Mouse (Mus musculus): Measurements from ENCODE around the gene AI481877. TPM values are rescaled to one million over a fixed set of nuclear protein-coding genes. Genes with fewer than 3 reads are reported as not detected.

Gene AI481877
- polyA plus RNA-seq, 1 experiment from 2014 or later = not detected

DNA sequence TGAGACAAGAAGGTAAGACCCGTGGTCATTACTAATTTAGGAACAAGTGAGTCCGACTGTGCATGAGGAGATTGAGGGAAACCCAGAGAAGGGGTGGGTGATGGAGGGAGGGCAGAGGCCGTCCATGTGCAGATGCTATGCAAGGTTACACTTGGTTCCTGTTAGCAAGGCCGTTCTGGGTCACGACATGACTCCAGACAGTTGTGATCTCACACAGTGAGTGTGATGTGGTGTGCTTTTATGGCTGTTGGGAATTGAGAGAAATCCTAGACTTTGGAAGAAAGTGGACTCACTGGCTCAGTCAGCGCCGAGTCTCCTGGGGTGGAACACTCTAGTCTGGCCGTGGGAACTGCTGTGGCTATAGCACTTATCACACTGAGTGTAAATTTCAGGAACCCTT is 132.6 kb downstream of the AI481877 start:
- no peak for DNase-seq (ENCODE audit: low spot score)
- peaks cover 36% of the 10 kb centered on the region for H3K4me1 ChIP-seq
- 62% methylated on average over 8 of the region's 8 CpGs for WGBS

GRCm38 (mm10) chr4:59003806-59004200 is 135.0 kb downstream of the AI481877 start:
- Histone ChIP-seq H3K4me3 (peak overlapping the region; percentile 85), H3K27ac (peak overlapping the region; percentile 92; the same call in 1 of the 2 replicates), H3K36me3 (no peaks in the 10 kb centered on the region), H3K9me3 (replicated peaks) (no peaks in the 10 kb centered on the region), H3K27me3 (ENCODE audit: low read depth, poor library complexity, severe bottlenecking) (no peaks in the 10 kb centered on the region), H3K4me1 (peaks cover 36% of the 10 kb centered on the region)
- no peak for DNase-seq (ENCODE audit: low spot score)
- 44% methylated on average over 7 of the region's 7 CpGs for WGBS

More for the DNA sequence above, 132.6 kb downstream of the AI481877 start:
- Histone ChIP-seq H3K4me3 (no peak overlapping the region), H3K36me3 (no peaks in the 10 kb centered on the region), H3K9me3 (replicated peaks) (no peaks in the 10 kb centered on the region), H3K27ac (no peak overlapping the region), H3K27me3 (ENCODE audit: low read depth, poor library complexity, severe bottlenecking) (no peaks in the 10 kb centered on the region)

GRCm38 (mm10) chr4:59002948-59003805 is 135.6 kb downstream of the AI481877 start, which contains the start of gene Gm20503:
Gene Gm20503 (plus strand): TSS chr4:59003210.
- peaks cover 36% of the 10 kb centered on the region for H3K4me1 ChIP-seq
- H3K27me3 ChIP-seq (ENCODE audit: low read depth, poor library complexity, severe bottlenecking) = no peaks in the 10 kb centered on the region
- H3K27ac ChIP-seq = peak within 1 kb of the TSS; percentile 92
- no peaks in the 10 kb centered on the region for H3K36me3 ChIP-seq
- DNase-seq (ENCODE audit: low spot score) = peak; percentile 94
- no peaks in the 10 kb centered on the region for H3K9me3 ChIP-seq (replicated peaks)
- peak within 1 kb of the TSS; percentile 85 for H3K4me3 ChIP-seq
- under 1% methylated on average over 89 of the region's 89 CpGs for WGBS

- 4% methylated on average over 2 of the region's 2 CpGs for WGBS
- no peaks in the 10 kb centered on the region for H3K36me3 ChIP-seq
- no peaks in the 10 kb centered on the region for H3K9me3 ChIP-seq (replicated peaks)
- no peak overlapping the region for H3K27ac ChIP-seq
- peaks cover 31% of the 10 kb centered on the region for H3K4me1 ChIP-seq
- H3K27me3 ChIP-seq (ENCODE audit: low read depth, poor library complexity, severe bottlenecking) = no peaks in the 10 kb centered on the region
- no peak overlapping the region for H3K4me3 ChIP-seq
- DNase-seq (ENCODE audit: low spot score) = peak; percentile 43
These were observed 138.2 kb downstream of the AI481877 start for GRCm38 (mm10) chr4:59000614-59001013.

DNA sequence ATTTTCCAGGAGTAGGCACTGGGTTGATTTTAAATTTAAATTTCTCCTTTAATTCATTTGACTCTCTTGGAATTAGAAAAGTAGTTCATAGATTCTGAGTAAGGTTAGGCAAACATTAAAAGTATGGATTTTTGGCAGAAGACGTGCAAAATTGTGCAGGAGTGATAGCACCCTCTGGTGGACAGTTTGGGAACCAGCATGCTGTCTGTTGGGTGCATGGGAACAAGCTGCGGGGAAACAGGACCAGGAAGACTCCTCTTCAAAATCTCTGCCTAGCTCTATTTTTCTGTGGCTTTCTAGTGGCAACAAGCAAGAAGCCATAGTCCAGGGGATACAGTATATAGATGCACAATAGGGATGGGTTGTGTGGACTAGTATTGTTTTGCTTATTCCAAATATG is 139.1 kb downstream of the AI481877 start:
- DNase-seq (ENCODE audit: low spot score) = peak; percentile 75
- H3K36me3 ChIP-seq = no peaks in the 10 kb centered on the region

GRCm38 (mm10) chr4:58998688-58999087 is 140.1 kb downstream of the AI481877 start:
- H3K4me3 ChIP-seq = no peak overlapping the region
- peaks cover 16% of the 10 kb centered on the region for H3K4me1 ChIP-seq
- no peak overlapping the region for H3K27ac ChIP-seq
- WGBS = 94% methylated on average over 1 of the region's 1 CpGs
- no peak for DNase-seq (ENCODE audit: low spot score)
- H3K9me3 ChIP-seq (replicated peaks) = no peaks in the 10 kb centered on the region
- no peaks in the 10 kb centered on the region for H3K36me3 ChIP-seq
- no peaks in the 10 kb centered on the region for H3K27me3 ChIP-seq (ENCODE audit: low read depth, poor library complexity, severe bottlenecking)

More for the DNA sequence above, 139.1 kb downstream of the AI481877 start:
- Histone ChIP-seq H3K4me1 (peaks cover 26% of the 10 kb centered on the region), H3K9me3 (replicated peaks) (no peaks in the 10 kb centered on the region), H3K27ac (no peak overlapping the region), H3K27me3 (ENCODE audit: low read depth, poor library complexity, severe bottlenecking) (no peaks in the 10 kb centered on the region), H3K4me3 (no peak overlapping the region)
- WGBS = 24% methylated on average over 2 of the region's 2 CpGs

DNA sequence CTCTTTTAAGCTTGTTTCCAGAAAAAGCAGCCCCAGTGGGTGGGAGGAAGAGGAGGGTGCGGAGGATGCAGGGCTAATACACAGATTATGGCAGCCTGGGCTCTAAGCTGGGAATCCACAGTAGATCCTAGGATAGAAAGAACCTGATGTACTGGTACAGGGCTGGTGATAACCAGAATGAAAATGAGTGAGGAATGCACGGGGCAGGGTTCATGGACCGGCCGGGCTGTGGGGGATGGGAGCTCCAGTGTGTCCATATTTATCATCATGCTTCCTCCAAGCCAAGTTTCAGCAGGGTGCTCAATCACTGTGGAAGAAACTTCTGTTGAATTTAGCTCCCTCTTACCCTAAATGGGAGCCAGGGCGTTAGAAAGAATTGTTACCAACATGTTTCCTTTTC is 141.7 kb downstream of the AI481877 start:
- no peak overlapping the region for H3K27ac ChIP-seq
- H3K36me3 ChIP-seq = no peaks in the 10 kb centered on the region
- DNase-seq (ENCODE audit: low spot score) = no peak
- H3K9me3 ChIP-seq (replicated peaks) = no peaks in the 10 kb centered on the region
- no peak overlapping the region for H3K4me3 ChIP-seq
- H3K4me1 ChIP-seq = peaks cover 8% of the 10 kb centered on the region
- H3K27me3 ChIP-seq (ENCODE audit: low read depth, poor library complexity, severe bottlenecking) = no peaks in the 10 kb centered on the region
- 77% methylated on average over 5 of the region's 5 CpGs for WGBS

GRCm38 (mm10) chr4:58995251-58995693 is 143.5 kb downstream of the AI481877 start:
- 79% methylated on average over 8 of the region's 8 CpGs for WGBS
- DNase-seq (ENCODE audit: low spot score) = no peak

DNA sequence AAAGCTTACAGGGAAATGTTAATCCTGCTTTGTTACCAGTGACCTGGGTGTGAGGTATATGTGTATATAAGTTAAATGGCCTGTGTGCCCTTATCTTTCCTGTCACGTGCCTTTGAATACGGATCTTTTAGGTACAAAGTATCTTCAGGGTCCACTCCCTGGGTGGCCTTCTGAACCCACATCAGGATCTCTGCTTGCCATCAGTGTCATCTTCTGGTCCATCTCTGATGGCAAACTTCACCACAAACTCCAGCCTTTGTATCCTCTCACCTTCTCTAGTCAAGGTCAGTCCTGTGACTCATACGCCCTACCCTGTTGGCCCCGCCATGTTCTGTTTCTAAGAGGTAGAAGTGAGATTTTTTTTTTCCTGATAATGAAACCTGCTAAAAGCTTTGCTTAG is 144.0 kb downstream of the AI481877 start, which contains the start of gene Dnajc25:
Gene Dnajc25, plus strand, starts transcription at position 301 of the 400 bp plus-strand sequence.
- Histone ChIP-seq H3K4me1 (peaks cover 8% of the 10 kb centered on the region), H3K36me3 (no peaks in the 10 kb centered on the region), H3K27me3 (ENCODE audit: low read depth, poor library complexity, severe bottlenecking) (no peaks in the 10 kb centered on the region), H3K27ac (no peak within 1 kb of the TSS), H3K4me3 (no peak within 1 kb of the TSS), H3K9me3 (replicated peaks) (no peaks in the 10 kb centered on the region)
- no peak for DNase-seq (ENCODE audit: low spot score)
- WGBS = 86% methylated on average over 4 of the region's 4 CpGs

More at GRCm38 (mm10) chr4:58995251-58995693, 143.5 kb downstream of the AI481877 start:
- Histone ChIP-seq H3K27ac (no peak overlapping the region), H3K4me3 (no peak overlapping the region), H3K36me3 (no peaks in the 10 kb centered on the region), H3K4me1 (peaks cover 8% of the 10 kb centered on the region), H3K9me3 (replicated peaks) (no peaks in the 10 kb centered on the region), H3K27me3 (ENCODE audit: low read depth, poor library complexity, severe bottlenecking) (no peaks in the 10 kb centered on the region)

Other genes with a start within 250 kb of the AI481877 start
- 36.6 and 38.8 TPM in 2 replicates for gene Ecpas, start 226.2 kb downstream of the AI481877 start, polyA plus RNA-seq (2016; fragmentation: Nextera tagmentation; extraction: Ambion mirVana)
- gene Zkscan16, start 195.4 kb downstream of the AI481877 start, polyA plus RNA-seq (2016; fragmentation: Nextera tagmentation; extraction: Ambion mirVana) = 1.0 and 1.1 TPM in 2 replicates
- 12.0 and 15.7 TPM in 2 replicates for gene Ptgr1, start 151.9 kb downstream of the AI481877 start, polyA plus RNA-seq (2016; fragmentation: Nextera tagmentation; extraction: Ambion mirVana)
- gene Dnajc25, start 143.9 kb downstream of the AI481877 start, polyA plus RNA-seq (2016; fragmentation: Nextera tagmentation; extraction: Ambion mirVana) = 5.5 and 8.3 TPM in 2 replicates
- 9.3 and 9.8 TPM in 2 replicates for gene Gm20503, start 135.8 kb downstream of the AI481877 start, polyA plus RNA-seq (2016; fragmentation: Nextera tagmentation; extraction: Ambion mirVana)
- gene Gng10, start 103.9 kb downstream of the AI481877 start, polyA plus RNA-seq (2016; fragmentation: Nextera tagmentation; extraction: Ambion mirVana) = 81.1 and 96.4 TPM in 2 replicates
- 8.7 and 9.2 TPM in 2 replicates for gene Ugcg, start 50.3 kb upstream of the AI481877 start, polyA plus RNA-seq (2016; fragmentation: Nextera tagmentation; extraction: Ambion mirVana)

All from limb, embryonic 10.5 days (tissue).